Mouse (Mus musculus): ENCODE data around the gene Exoc4. TPM values are rescaled to one million over a fixed set of nuclear protein-coding genes. Genes with fewer than 3 reads are reported as not detected.

The Exoc4 gene
- polyA plus RNA-seq, 1 experiment from 2014 or later: 36.7 TPM

DNA sequence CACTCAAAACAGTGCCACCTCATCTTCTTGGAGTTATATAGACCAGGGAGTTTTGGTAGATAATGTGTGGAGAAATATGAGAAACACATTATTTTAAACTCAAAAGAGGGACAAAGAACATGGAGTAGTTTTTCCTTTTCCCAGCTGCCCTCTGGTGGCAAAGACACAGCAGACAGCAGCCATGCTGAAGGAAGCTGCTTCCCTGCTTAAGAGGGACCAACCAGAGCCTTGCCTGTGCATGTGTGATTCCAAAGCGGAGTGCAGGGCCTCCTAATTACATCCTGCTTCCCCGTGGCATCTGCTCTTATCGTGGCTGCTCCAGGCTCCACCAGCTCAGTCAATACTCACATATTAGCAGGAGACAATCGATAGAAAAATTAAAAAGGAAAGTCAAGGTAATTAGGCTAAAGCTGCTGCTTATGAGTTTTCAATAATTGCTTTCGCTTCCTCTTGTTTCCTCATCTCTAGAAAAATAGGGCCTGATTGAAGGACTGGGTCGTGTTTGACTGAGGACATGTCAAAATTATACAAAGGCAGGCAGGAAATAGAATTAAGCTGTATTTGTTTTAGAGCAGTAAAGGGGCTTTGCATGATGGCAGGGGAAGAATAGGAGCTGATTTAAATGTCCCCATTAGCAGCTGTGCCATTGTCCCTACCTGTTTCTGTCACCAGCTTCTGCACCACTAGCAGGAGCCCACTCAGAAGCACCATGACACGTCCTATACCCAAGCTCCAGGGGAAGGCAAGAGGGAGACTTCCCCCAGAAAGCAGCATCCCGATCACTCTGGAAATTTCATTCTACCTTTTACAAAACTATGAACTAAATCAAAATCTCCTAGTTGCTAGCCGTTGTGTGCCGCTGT lies 433.1 kb downstream of the Exoc4 start:
- no peak for ATAC-seq (ENCODE audit: insufficient number of reproducible peaks, insufficient read depth, low FRiP score, low TSS enrichment, low read depth)
- no peaks in the 10 kb centered on the region for H3K27me3 ChIP-seq
- H3K9me3 ChIP-seq: no peaks in the 10 kb centered on the region
- H3K4me3 ChIP-seq: no peak overlapping the region
- H3K4me1 ChIP-seq: peaks cover 8% of the 10 kb centered on the region; the same call in 1 of the 2 replicates
- WGBS: 46% methylated on average over 10 of the region's 10 CpGs
- H3K36me3 ChIP-seq: no peaks in the 10 kb centered on the region
- 0 out of 2 replicates have a peak overlapping the region, but pooled peaks have one; percentile 2 for H3K9ac ChIP-seq
- H3K27ac ChIP-seq: no peak overlapping the region
- no peak overlapping the region for H3K4me2 ChIP-seq

DNA sequence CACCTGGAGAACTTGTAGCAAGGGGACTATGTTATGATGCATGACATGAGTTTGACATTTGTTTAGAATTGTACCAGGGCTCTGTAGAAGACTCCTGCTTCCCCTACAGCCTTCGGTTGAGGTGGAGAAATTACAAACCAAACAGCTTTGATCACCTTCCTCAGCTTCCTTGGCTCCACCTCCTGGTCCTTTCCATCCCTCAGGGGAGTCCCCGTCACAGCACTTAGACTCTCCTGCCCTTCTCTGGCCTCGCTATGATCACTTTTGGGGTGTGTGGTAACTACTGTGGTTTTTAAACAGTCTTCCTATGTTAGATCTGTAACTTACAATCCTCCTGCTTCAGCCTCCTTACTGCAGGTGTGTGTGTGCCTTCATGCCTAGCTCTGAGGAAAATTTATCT lies 434.6 kb downstream of the Exoc4 start:
- ATAC-seq (ENCODE audit: insufficient number of reproducible peaks, insufficient read depth, low FRiP score, low TSS enrichment, low read depth): no peak
- no peaks in the 10 kb centered on the region for H3K9me3 ChIP-seq
- H3K27ac ChIP-seq: no peak overlapping the region
- no peak overlapping the region for H3K9ac ChIP-seq
- no peak overlapping the region for H3K4me2 ChIP-seq
- no peaks in the 10 kb centered on the region for H3K36me3 ChIP-seq
- 62% methylated on average over 3 of the region's 3 CpGs for WGBS
- peaks cover 8% of the 10 kb centered on the region; the same call in 1 of the 2 replicates for H3K4me1 ChIP-seq
- no peak overlapping the region for H3K4me3 ChIP-seq
- no peaks in the 10 kb centered on the region for H3K27me3 ChIP-seq

DNA sequence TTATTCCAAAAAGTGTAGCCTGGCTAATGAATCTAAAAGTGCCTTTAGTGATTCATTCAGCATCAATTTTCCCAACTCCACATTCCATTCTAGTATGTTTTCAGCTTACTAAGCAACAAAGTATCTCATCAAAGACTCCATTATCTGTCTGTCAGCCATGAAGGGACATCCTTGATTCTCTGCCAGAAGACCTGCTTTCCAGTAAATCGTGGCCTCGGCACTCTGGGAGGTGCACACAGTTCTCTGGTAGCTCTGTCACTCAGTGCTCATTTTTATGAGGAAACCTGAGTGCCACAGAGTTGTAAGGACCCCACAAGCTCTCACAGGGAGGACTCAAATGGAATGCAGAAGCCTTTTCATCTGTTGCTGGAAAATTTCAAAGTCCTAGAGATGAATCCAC lies 436.4 kb downstream of the Exoc4 start:
- H3K4me1 ChIP-seq: peaks cover 8% of the 10 kb centered on the region; the same call in 1 of the 2 replicates
- H3K36me3 ChIP-seq: no peaks in the 10 kb centered on the region
- no peak overlapping the region for H3K4me2 ChIP-seq
- no peak overlapping the region for H3K9ac ChIP-seq
- H3K27ac ChIP-seq: no peak overlapping the region
- whole genome bisulfite sequencing: 51% methylated on average over 2 of the region's 2 CpGs
- H3K4me3 ChIP-seq: no peak overlapping the region
- no peaks in the 10 kb centered on the region for H3K27me3 ChIP-seq
- no peaks in the 10 kb centered on the region for H3K9me3 ChIP-seq
- no peak for ATAC-seq (ENCODE audit: insufficient number of reproducible peaks, insufficient read depth, low FRiP score, low TSS enrichment, low read depth)

DNA sequence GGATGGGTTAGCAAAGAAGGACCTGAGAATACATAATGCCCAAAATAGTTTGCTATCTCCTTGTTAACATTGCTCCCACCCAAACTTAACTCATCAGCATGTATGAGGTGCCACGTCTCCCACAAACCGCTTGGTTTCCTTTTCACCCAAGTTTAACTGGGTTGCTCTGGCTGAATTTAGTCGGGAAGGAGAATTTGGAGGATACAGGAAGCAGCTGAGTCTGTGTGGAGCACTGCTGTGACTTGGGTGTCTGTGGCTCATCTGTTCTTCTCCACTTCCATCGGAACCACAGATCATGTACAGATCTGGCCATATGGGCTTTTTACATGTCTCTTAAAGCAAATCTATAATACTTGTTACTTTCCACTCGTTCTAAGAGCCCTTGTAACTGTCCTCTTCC lies 441.7 kb downstream of the Exoc4 start:
- H3K27ac ChIP-seq: no peak overlapping the region
- ATAC-seq (ENCODE audit: insufficient number of reproducible peaks, insufficient read depth, low FRiP score, low TSS enrichment, low read depth): no peak
- H3K4me3 ChIP-seq: no peak overlapping the region
- H3K36me3 ChIP-seq: no peaks in the 10 kb centered on the region
- no peaks in the 10 kb centered on the region for H3K27me3 ChIP-seq
- WGBS: 81% methylated on average over 5 of the region's 5 CpGs
- no peak overlapping the region for H3K9ac ChIP-seq
- H3K4me2 ChIP-seq: no peak overlapping the region
- no peaks in the 10 kb centered on the region for H3K9me3 ChIP-seq
- H3K4me1 ChIP-seq: no peaks in the 10 kb centered on the region

GRCm38 (mm10) chr6:33696976-33697375 lies 448.1 kb downstream of the Exoc4 start:
- Histone ChIP-seq H3K9me3 (no peaks in the 10 kb centered on the region), H3K27ac (no peak overlapping the region), H3K36me3 (no peaks in the 10 kb centered on the region), H3K27me3 (no peaks in the 10 kb centered on the region), H3K4me1 (no peaks in the 10 kb centered on the region), H3K9ac (no peak overlapping the region), H3K4me2 (no peak overlapping the region), H3K4me3 (no peak overlapping the region)
- 71% methylated on average over 1 of the region's 1 CpGs for WGBS
- ATAC-seq (ENCODE audit: insufficient number of reproducible peaks, insufficient read depth, low FRiP score, low TSS enrichment, low read depth): no peak

DNA sequence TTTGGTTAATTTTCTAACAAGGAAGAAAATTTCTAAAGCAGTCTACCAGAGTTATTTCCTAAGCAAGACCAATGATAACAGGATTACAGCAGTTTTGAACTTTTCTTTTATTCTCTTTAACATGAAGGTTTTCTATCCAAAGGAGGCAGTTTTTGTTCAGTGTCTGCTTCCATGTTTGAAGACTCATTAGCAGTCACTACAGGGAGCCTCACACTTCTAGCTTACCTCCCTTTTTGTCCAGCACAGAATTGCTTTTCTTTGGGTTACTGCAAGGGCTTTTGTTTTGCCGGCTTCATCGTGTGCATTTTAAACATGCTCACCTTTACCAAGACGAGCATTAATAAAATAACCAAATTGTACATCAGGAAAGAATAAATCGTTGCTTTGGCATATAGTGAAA lies 460.0 kb downstream of the Exoc4 start:
- H3K4me3 ChIP-seq: no peak overlapping the region
- H3K36me3 ChIP-seq: no peaks in the 10 kb centered on the region
- H3K4me1 ChIP-seq: peaks cover 4% of the 10 kb centered on the region; the same call in 1 of the 2 replicates
- no peak overlapping the region for H3K27ac ChIP-seq
- 86% methylated on average over 4 of the region's 4 CpGs for WGBS
- no peak overlapping the region for H3K9ac ChIP-seq
- no peak for ATAC-seq (ENCODE audit: insufficient number of reproducible peaks, insufficient read depth, low FRiP score, low TSS enrichment, low read depth)
- H3K9me3 ChIP-seq: no peaks in the 10 kb centered on the region
- H3K27me3 ChIP-seq: no peaks in the 10 kb centered on the region
- H3K4me2 ChIP-seq: no peak overlapping the region

DNA sequence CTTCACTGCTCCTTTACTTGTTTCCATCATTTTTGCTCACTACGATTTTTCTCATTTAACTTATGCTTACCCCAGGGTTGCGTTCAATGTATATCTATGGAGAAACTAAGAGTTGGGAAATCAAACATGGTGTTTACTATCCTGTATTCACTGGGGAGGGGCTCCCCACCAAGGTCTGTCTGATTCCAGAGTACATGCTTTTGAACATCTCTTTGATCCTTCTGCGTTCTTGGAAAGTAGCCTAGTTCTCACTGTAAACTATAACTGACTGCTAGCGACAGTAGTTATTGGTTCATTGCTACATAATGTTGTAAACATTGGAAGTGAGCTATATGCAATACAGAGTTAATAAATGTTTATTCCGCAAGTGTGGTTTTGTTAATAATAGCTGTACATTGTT lies 460.5 kb downstream of the Exoc4 start:
- Histone ChIP-seq H3K9ac (no peak overlapping the region), H3K4me1 (peaks cover 4% of the 10 kb centered on the region; the same call in 1 of the 2 replicates), H3K27ac (no peak overlapping the region), H3K4me2 (no peak overlapping the region), H3K36me3 (no peaks in the 10 kb centered on the region), H3K27me3 (no peaks in the 10 kb centered on the region), H3K4me3 (no peak overlapping the region), H3K9me3 (no peaks in the 10 kb centered on the region)
- ATAC-seq (ENCODE audit: insufficient number of reproducible peaks, insufficient read depth, low FRiP score, low TSS enrichment, low read depth): no peak
- WGBS: 83% methylated on average over 5 of the region's 5 CpGs

DNA sequence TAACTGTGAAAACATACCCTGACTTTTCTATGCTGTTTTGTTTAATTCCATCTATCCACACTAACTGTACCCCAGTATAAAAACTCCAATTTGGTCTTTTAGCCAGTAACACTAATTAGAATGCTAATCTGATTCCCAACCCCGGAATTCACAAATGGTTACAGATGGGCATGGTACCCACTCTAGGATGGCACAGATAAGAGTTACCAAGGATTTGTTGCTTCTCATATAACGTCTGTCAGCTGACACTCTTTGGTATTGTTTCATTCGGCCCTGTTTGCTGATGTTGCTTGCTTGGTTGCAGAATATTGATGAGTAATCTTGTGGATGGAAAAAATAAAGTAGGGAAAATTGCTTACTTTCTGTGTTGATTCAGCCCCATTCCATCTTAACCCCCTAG lies 462.9 kb downstream of the Exoc4 start:
- Histone ChIP-seq H3K4me1 (peaks cover 4% of the 10 kb centered on the region; the same call in 1 of the 2 replicates), H3K36me3 (no peaks in the 10 kb centered on the region), H3K4me2 (no peak overlapping the region), H3K9me3 (no peaks in the 10 kb centered on the region), H3K27me3 (no peaks in the 10 kb centered on the region), H3K9ac (no peak overlapping the region), H3K27ac (no peak overlapping the region), H3K4me3 (no peak overlapping the region)
- 42% methylated on average over 3 of the region's 3 CpGs for WGBS
- no peak for ATAC-seq (ENCODE audit: insufficient number of reproducible peaks, insufficient read depth, low FRiP score, low TSS enrichment, low read depth)

- no peaks in the 10 kb centered on the region for H3K27me3 ChIP-seq
- WGBS: 39% methylated on average over 7 of the region's 7 CpGs
- peaks cover 4% of the 10 kb centered on the region; the same call in 1 of the 2 replicates for H3K4me1 ChIP-seq
- H3K36me3 ChIP-seq: no peaks in the 10 kb centered on the region
- H3K4me3 ChIP-seq: no peak overlapping the region
- ATAC-seq (ENCODE audit: insufficient number of reproducible peaks, insufficient read depth, low FRiP score, low TSS enrichment, low read depth): no peak
- no peak overlapping the region for H3K4me2 ChIP-seq
- no peaks in the 10 kb centered on the region for H3K9me3 ChIP-seq
- H3K27ac ChIP-seq: no peak overlapping the region
- H3K9ac ChIP-seq: no peak overlapping the region
Observed at GRCm38 (mm10) chr6:33712540-33713118, 463.7 kb downstream of the Exoc4 start.

GRCm38 (mm10) chr6:33716254-33716965 lies 467.5 kb downstream of the Exoc4 start:
- Histone ChIP-seq H3K9me3 (no peaks in the 10 kb centered on the region), H3K4me3 (no peak overlapping the region), H3K27ac (no peak overlapping the region), H3K36me3 (no peaks in the 10 kb centered on the region), H3K4me2 (no peak overlapping the region), H3K9ac (no peak overlapping the region), H3K27me3 (no peaks in the 10 kb centered on the region), H3K4me1 (peaks cover 8% of the 10 kb centered on the region; the same call in 1 of the 2 replicates)
- WGBS: 83% methylated on average over 6 of the region's 6 CpGs
- no peak for ATAC-seq (ENCODE audit: insufficient number of reproducible peaks, insufficient read depth, low FRiP score, low TSS enrichment, low read depth)

DNA sequence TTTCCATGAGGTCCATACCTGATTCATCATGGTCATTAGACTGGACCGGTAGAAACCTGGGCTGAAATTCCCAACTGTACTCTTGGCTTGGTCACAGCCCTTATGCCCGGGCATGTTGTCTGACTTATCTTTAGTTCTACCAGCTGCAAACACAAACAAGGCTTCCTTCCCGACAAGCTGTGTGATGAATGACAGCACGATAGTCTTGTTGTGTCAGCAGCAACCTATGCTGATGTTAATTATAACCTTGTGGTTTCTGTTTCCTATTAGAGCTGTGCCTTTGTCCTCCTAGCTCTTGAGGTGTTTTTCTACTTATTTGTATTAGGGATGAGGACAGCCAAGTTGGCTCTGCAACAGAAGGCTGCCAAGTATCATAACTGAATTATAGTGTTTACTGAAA lies 472.3 kb downstream of the Exoc4 start:
- no peak overlapping the region for H3K9ac ChIP-seq
- H3K4me1 ChIP-seq: peaks cover 5% of the 10 kb centered on the region; the same call in 1 of the 2 replicates
- H3K9me3 ChIP-seq: no peaks in the 10 kb centered on the region
- H3K4me3 ChIP-seq: no peak overlapping the region
- no peaks in the 10 kb centered on the region for H3K27me3 ChIP-seq
- H3K36me3 ChIP-seq: no peaks in the 10 kb centered on the region
- H3K27ac ChIP-seq: no peak overlapping the region
- no peak overlapping the region for H3K4me2 ChIP-seq
- no peak for ATAC-seq (ENCODE audit: insufficient number of reproducible peaks, insufficient read depth, low FRiP score, low TSS enrichment, low read depth)
- 17% methylated on average over 4 of the region's 4 CpGs for WGBS

Data from embryonic facial prominence, embryonic 13.5 days (tissue).